Mouse (Mus musculus): ENCODE data around the gene Ndufa13. TPM values are rescaled to one million over a fixed set of nuclear protein-coding genes. Genes with fewer than 3 reads are reported as not detected.
"Not testable (repeated sequence)": the region's sequence is repeated elsewhere in the genome, so short reads cannot be mapped to it uniquely, and the experiment has no call there.

The Ndufa13 gene
- 372 and 379 TPM in 2 replicates for polyA plus RNA-seq (2015; fragmentation: Nextera tagmentation; extraction: Ambion mirVana)

GRCm38 (mm10) chr8:69902163-69903062 is at the start of gene Ndufa13, which contains the start of the genes Tssk6 and Yjefn3:
Gene Ndufa13, minus strand, starts transcription at chr8:69902558.
Gene Tssk6, plus strand, starts transcription at chr8:69902184.
Gene Yjefn3, minus strand, starts transcription at chr8:69902712.
- H3K9ac ChIP-seq (ENCODE audit: low read length), result peak within 1 kb of the TSS; percentile 85
- peak within 1 kb of the TSS; percentile 87 for H3K27ac ChIP-seq (ENCODE audit: low read length)
- ATAC-seq (replicated peaks; ENCODE audit: extremely low read depth, insufficient read depth, low FRiP score), result peak; percentile 15; the same call in 1 of the 2 replicates
- H3K27me3 ChIP-seq (ENCODE audit: control insufficient read depth, insufficient read depth, low read length), result no peaks in the 10 kb centered on the region
- H3K4me2 ChIP-seq (ENCODE audit: low read depth, low read length), result peak within 1 kb of the TSS; percentile 84
- H3K4me3 ChIP-seq (ENCODE audit: low read length), result peak within 1 kb of the TSS; percentile 79
- H3K36me3 ChIP-seq (ENCODE audit: control insufficient read depth, insufficient read depth), result no peaks in the 10 kb centered on the region; the same call in 1 of the 2 replicates
- 4% methylated on average over 89 of the region's 89 CpGs for WGBS
- no peaks in the 10 kb centered on the region for H3K9me3 ChIP-seq (replicated peaks; ENCODE audit: control insufficient read depth, low read length)
- H3K4me1 ChIP-seq (ENCODE audit: control insufficient read depth, insufficient read depth, low read length), result peaks cover 41% of the 10 kb centered on the region

GRCm38 (mm10) chr8:69950300-69950699 is 47.9 kb upstream of the Ndufa13 start:
- no peak overlapping the region for H3K27ac ChIP-seq (ENCODE audit: low read length)
- 93% methylated on average over 2 of the region's 2 CpGs for WGBS
- no peaks in the 10 kb centered on the region for H3K27me3 ChIP-seq (ENCODE audit: control insufficient read depth, insufficient read depth, low read length)
- H3K4me1 ChIP-seq (ENCODE audit: control insufficient read depth, insufficient read depth, low read length), result peaks cover 16% of the 10 kb centered on the region
- H3K9me3 ChIP-seq (replicated peaks; ENCODE audit: control insufficient read depth, low read length), result no peaks in the 10 kb centered on the region
- 0 out of 2 replicates have a peak, but pooled peaks cover 2% of the 10 kb centered on the region for H3K36me3 ChIP-seq (ENCODE audit: control insufficient read depth, insufficient read depth)
- H3K9ac ChIP-seq (ENCODE audit: low read length), result no peak overlapping the region
- no peak overlapping the region for H3K4me3 ChIP-seq (ENCODE audit: low read length)
- no peak for ATAC-seq (replicated peaks; ENCODE audit: extremely low read depth, insufficient read depth, low FRiP score)
- H3K4me2 ChIP-seq (ENCODE audit: low read depth, low read length), result no peak overlapping the region

GRCm38 (mm10) chr8:69942495-69942894 is 40.1 kb upstream of the Ndufa13 start:
- 91% methylated on average over 2 of the region's 3 CpGs for WGBS
- not testable (repeated sequence) for H3K9ac ChIP-seq (ENCODE audit: low read length); H3K4me3 ChIP-seq (ENCODE audit: low read length); H3K4me2 ChIP-seq (ENCODE audit: low read depth, low read length); H3K27ac ChIP-seq (ENCODE audit: low read length); ATAC-seq (replicated peaks; ENCODE audit: extremely low read depth, insufficient read depth, low FRiP score); H3K36me3 ChIP-seq (ENCODE audit: control insufficient read depth, insufficient read depth); H3K9me3 ChIP-seq (replicated peaks; ENCODE audit: control insufficient read depth, low read length); H3K27me3 ChIP-seq (ENCODE audit: control insufficient read depth, insufficient read depth, low read length)
- peaks cover 48% of the 10 kb centered on the region for H3K4me1 ChIP-seq (ENCODE audit: control insufficient read depth, insufficient read depth, low read length)

GRCm38 (mm10) chr8:69940386-69940785 is 38.0 kb upstream of the Ndufa13 start:
- 85% methylated on average over 2 of the region's 2 CpGs for WGBS
- Histone ChIP-seq H3K4me1 (ENCODE audit: control insufficient read depth, insufficient read depth, low read length) (peaks cover 66% of the 10 kb centered on the region), H3K9me3 (replicated peaks; ENCODE audit: control insufficient read depth, low read length) (no peaks in the 10 kb centered on the region), H3K27ac (ENCODE audit: low read length) (peak overlapping the region; percentile 79), H3K4me3 (ENCODE audit: low read length) (no peak overlapping the region), H3K9ac (ENCODE audit: low read length) (no peak overlapping the region), H3K4me2 (ENCODE audit: low read depth, low read length) (no peak overlapping the region), H3K27me3 (ENCODE audit: control insufficient read depth, insufficient read depth, low read length) (no peaks in the 10 kb centered on the region), H3K36me3 (ENCODE audit: control insufficient read depth, insufficient read depth) (no peaks in the 10 kb centered on the region)
- ATAC-seq (replicated peaks; ENCODE audit: extremely low read depth, insufficient read depth, low FRiP score), result no peak

- peak; percentile 61 for ATAC-seq (replicated peaks; ENCODE audit: extremely low read depth, insufficient read depth, low FRiP score)
- peaks cover 64% of the 10 kb centered on the region for H3K4me1 ChIP-seq (ENCODE audit: control insufficient read depth, insufficient read depth, low read length)
Observed at GRCm38 (mm10) chr8:69939633-69940032, 37.3 kb upstream of the Ndufa13 start.

GRCm38 (mm10) chr8:69938245-69938982 is 36.1 kb upstream of the Ndufa13 start:
- no peak overlapping the region for H3K4me3 ChIP-seq (ENCODE audit: low read length)
- H3K9me3 ChIP-seq (replicated peaks; ENCODE audit: control insufficient read depth, low read length), result no peaks in the 10 kb centered on the region
- H3K4me2 ChIP-seq (ENCODE audit: low read depth, low read length), result no peak overlapping the region
- no peak overlapping the region for H3K9ac ChIP-seq (ENCODE audit: low read length)
- ATAC-seq (replicated peaks; ENCODE audit: extremely low read depth, insufficient read depth, low FRiP score), result no peak
- H3K27ac ChIP-seq (ENCODE audit: low read length), result peak overlapping the region; percentile 40
- 0 out of 2 replicates have a peak, but pooled peaks cover 3% of the 10 kb centered on the region for H3K36me3 ChIP-seq (ENCODE audit: control insufficient read depth, insufficient read depth)
- H3K4me1 ChIP-seq (ENCODE audit: control insufficient read depth, insufficient read depth, low read length), result peaks cover 56% of the 10 kb centered on the region
- no peaks in the 10 kb centered on the region for H3K27me3 ChIP-seq (ENCODE audit: control insufficient read depth, insufficient read depth, low read length)
- 76% methylated on average over 6 of the region's 6 CpGs for WGBS

More at GRCm38 (mm10) chr8:69939633-69940032, 37.3 kb upstream of the Ndufa13 start:
- H3K4me3 ChIP-seq (ENCODE audit: low read length), result no peak overlapping the region
- H3K27me3 ChIP-seq (ENCODE audit: control insufficient read depth, insufficient read depth, low read length), result no peaks in the 10 kb centered on the region
- no peak overlapping the region for H3K9ac ChIP-seq (ENCODE audit: low read length)
- H3K4me2 ChIP-seq (ENCODE audit: low read depth, low read length), result 0 out of 2 replicates have a peak overlapping the region, but pooled peaks have one; percentile 6
- 0 out of 2 replicates have a peak, but pooled peaks cover under 1% of the 10 kb centered on the region for H3K36me3 ChIP-seq (ENCODE audit: control insufficient read depth, insufficient read depth)
- WGBS, result 10% methylated on average over 3 of the region's 3 CpGs
- H3K9me3 ChIP-seq (replicated peaks; ENCODE audit: control insufficient read depth, low read length), result no peaks in the 10 kb centered on the region
- H3K27ac ChIP-seq (ENCODE audit: low read length), result peak overlapping the region; percentile 79

- WGBS, result 66% methylated on average over 3 of the region's 3 CpGs
- ATAC-seq (replicated peaks; ENCODE audit: extremely low read depth, insufficient read depth, low FRiP score), result no peak
- no peak overlapping the region for H3K27ac ChIP-seq (ENCODE audit: low read length)
- peaks cover 52% of the 10 kb centered on the region for H3K4me1 ChIP-seq (ENCODE audit: control insufficient read depth, insufficient read depth, low read length)
- H3K4me3 ChIP-seq (ENCODE audit: low read length), result no peak overlapping the region
- no peak overlapping the region for H3K4me2 ChIP-seq (ENCODE audit: low read depth, low read length)
- H3K27me3 ChIP-seq (ENCODE audit: control insufficient read depth, insufficient read depth, low read length), result no peaks in the 10 kb centered on the region
- H3K36me3 ChIP-seq (ENCODE audit: control insufficient read depth, insufficient read depth), result 0 out of 2 replicates have a peak, but pooled peaks cover 3% of the 10 kb centered on the region
- H3K9ac ChIP-seq (ENCODE audit: low read length), result no peak overlapping the region
- H3K9me3 ChIP-seq (replicated peaks; ENCODE audit: control insufficient read depth, low read length), result no peaks in the 10 kb centered on the region
Observed at GRCm38 (mm10) chr8:69937466-69937865, 35.1 kb upstream of the Ndufa13 start.

- 37% methylated on average over 7 of the region's 7 CpGs for WGBS
- H3K9me3 ChIP-seq (replicated peaks; ENCODE audit: control insufficient read depth, low read length), result no peaks in the 10 kb centered on the region
- peak; percentile 89 for ATAC-seq (replicated peaks; ENCODE audit: extremely low read depth, insufficient read depth, low FRiP score)
- no peak overlapping the region for H3K4me3 ChIP-seq (ENCODE audit: low read length)
- H3K36me3 ChIP-seq (ENCODE audit: control insufficient read depth, insufficient read depth), result 0 out of 2 replicates have a peak, but pooled peaks cover 3% of the 10 kb centered on the region
- peak overlapping the region; percentile 94 for H3K27ac ChIP-seq (ENCODE audit: low read length)
- H3K4me2 ChIP-seq (ENCODE audit: low read depth, low read length), result peak overlapping the region; percentile 19; the same call in 1 of the 2 replicates
- peak overlapping the region; percentile 57 for H3K9ac ChIP-seq (ENCODE audit: low read length)
- peaks cover 52% of the 10 kb centered on the region for H3K4me1 ChIP-seq (ENCODE audit: control insufficient read depth, insufficient read depth, low read length)
- H3K27me3 ChIP-seq (ENCODE audit: control insufficient read depth, insufficient read depth, low read length), result no peaks in the 10 kb centered on the region
Observed at GRCm38 (mm10) chr8:69936050-69936794, 33.9 kb upstream of the Ndufa13 start.
